Mouse (Mus musculus) heart, postnatal 4 days (tissue): ENCODE measurements at regions not wholly inside any gene's neighbourhood (a gene's known extent, or its start where the extent isn't known, plus 50 kb on each side); places are given as distances from the start of the nearest gene placed in this dataset.
A peak's percentile ranks its signal among the peaks of the same experiment; 100 is the strongest.

Experiments used
- DNase-seq: peaks from one replicate; pipeline ENCODE4 v3.0.0; 2021

- DNase-seq, result no peak
These were observed 77.9 kb upstream of the Nampt start for GRCm38 (mm10) chr12:32741465-32741864.

- DNase-seq, result peak; percentile 15
These were observed 61.8 kb upstream of the Nampt start for GRCm38 (mm10) chr12:32757441-32758119.

- DNase-seq, result no peak
These were observed 61.2 kb upstream of the Nampt start for GRCm38 (mm10) chr12:32758150-32758549.

- DNase-seq, result no peak
These were observed 58.7 kb upstream of the Nampt start for GRCm38 (mm10) chr12:32760627-32761026.

GRCm38 (mm10) chr12:32761055-32761454 lies 58.3 kb upstream of the Nampt start:
- peak; percentile 32 for DNase-seq

GRCm38 (mm10) chr12:32764271-32764670 lies 55.1 kb upstream of the Nampt start:
- no peak for DNase-seq

- no peak for DNase-seq
These were observed 54.6 kb upstream of the Nampt start for GRCm38 (mm10) chr12:32764747-32765146.

GRCm38 (mm10) chr12:32765861-32766260 lies 53.5 kb upstream of the Nampt start:
- DNase-seq, result peak; percentile 51

GRCm38 (mm10) chr12:32766575-32766974 lies 52.8 kb upstream of the Nampt start:
- DNase-seq, result no peak

GRCm38 (mm10) chr12:32767206-32768081 lies 51.9 kb upstream of the Nampt start:
- DNase-seq, result no peak

GRCm38 (mm10) chr12:32768082-32768743 lies 51.1 kb upstream of the Nampt start:
- peak; percentile 75 for DNase-seq

GRCm38 (mm10) chr12:32768744-32769535 lies 50.4 kb upstream of the Nampt start:
- DNase-seq, result no peak
